Mouse (Mus musculus) forebrain, postnatal 0 days (tissue): Measurements from ENCODE around the gene Dbp. TPM values are rescaled to one million over a fixed set of nuclear protein-coding genes. Genes with fewer than 3 reads are reported as not detected.
A peak's percentile ranks its signal among the peaks of the same experiment; 100 is the strongest.

Source experiments
- ATAC-seq: fragments of 200-750 bp; cut with Nextera tagmentation; 2 replicates; pipeline ENCODE4 v1.8.0; 2017; ENCODE audit warnings: mild to moderate bottlenecking, moderate library complexity
- DNase-seq: peaks from one replicate; pipeline ENCODE4 v3.0.0-alpha.2; 2015
- H3K27ac ChIP-seq: fragments of 300-500 bp; sonication (generic); 2 replicates; pipeline ENCODE4 v1.5.1; 2014; ENCODE audit warnings: low read depth, mild to moderate bottlenecking, antibody characterized with exemption, low read length, moderate library complexity, mixed read lengths
- H3K27me3 ChIP-seq: fragments of 300-500 bp; sonication (generic); 2 replicates; pipeline ENCODE4 v1.6.1; 2014; ENCODE audit warnings: mild to moderate bottlenecking, low read length, mixed read lengths; ENCODE audit not compliant: insufficient read depth
- H3K36me3 ChIP-seq: fragments of 300-500 bp; sonication (generic); 2 replicates; pipeline ENCODE4 v1.6.1; 2014; ENCODE audit warnings: mild to moderate bottlenecking, moderate library complexity; ENCODE audit not compliant: insufficient read depth
- H3K4me1 ChIP-seq: fragments of 300-500 bp; sonication (generic); 2 replicates; pipeline ENCODE4 v1.6.1; 2014; ENCODE audit warnings: antibody characterized with exemption; ENCODE audit not compliant: insufficient read depth
- H3K4me2 ChIP-seq: fragments of 300-500 bp; sonication (generic); 2 replicates; pipeline ENCODE4 v1.6.1; 2014; ENCODE audit warnings: low read depth, mild to moderate bottlenecking, moderate library complexity
- H3K4me3 ChIP-seq: fragments of 300-500 bp; sonication (generic); 2 replicates; pipeline ENCODE4 v1.5.1; 2014; ENCODE audit warnings: low read depth, low read length, mixed read lengths
- H3K9ac ChIP-seq: fragments of 300-500 bp; sonication (generic); 2 replicates; pipeline ENCODE4 v1.6.1; 2014; ENCODE audit warnings: mild to moderate bottlenecking
- H3K9me3 ChIP-seq: fragments of 300-500 bp; sonication (generic); 2 replicates; pipeline ENCODE4 v1.6.1; 2016; ENCODE audit warnings: low read length
- CTCF ChIP-seq: sonication (generic); IDR thresholded peaks from 2 replicates; pipeline ENCODE4 v1.5.1; 2016; ENCODE audit warnings: antibody characterized with exemption, control low read depth, low read depth
- WGBS: fragments of 180-500 bp; shearing (Covaris S2); extraction: QIAGEN DNeasy Blood & Tissue Kit; methylation state at CpG from one replicate; pipeline ENCODE4 v1.1.7; 2014; 5-methylcytosine and 5-hydroxymethylcytosine counted together
- polyA plus RNA-seq: library from polyadenylated mRNA; unstranded; fragments of >200 nt; fragmentation: Nextera tagmentation; extraction: Ambion mirVana; gene quantifications from 2 replicates; pipeline ENCODE4 v1.2.1, GENCODE M21; 2015
- total RNA-seq: library from RNA; depleted of rRNA; stranded (reverse); fragments of >200 nt; gene quantifications from 2 replicates; pipeline ENCODE4 v1.2.3, GENCODE M21; 2014

Gene Dbp
- total and polyA plus RNA-seq, 2 experiments from 2014 or later = 6.6 to 9.0 TPM

GRCm38 (mm10) chr7:45702809-45703520 is 1.9 kb upstream of the Dbp start:
- ATAC-seq = no peak
- WGBS = 90% methylated on average over 17 of the region's 17 CpGs
- H3K27ac ChIP-seq = peak overlapping the region; percentile 95

DNA sequence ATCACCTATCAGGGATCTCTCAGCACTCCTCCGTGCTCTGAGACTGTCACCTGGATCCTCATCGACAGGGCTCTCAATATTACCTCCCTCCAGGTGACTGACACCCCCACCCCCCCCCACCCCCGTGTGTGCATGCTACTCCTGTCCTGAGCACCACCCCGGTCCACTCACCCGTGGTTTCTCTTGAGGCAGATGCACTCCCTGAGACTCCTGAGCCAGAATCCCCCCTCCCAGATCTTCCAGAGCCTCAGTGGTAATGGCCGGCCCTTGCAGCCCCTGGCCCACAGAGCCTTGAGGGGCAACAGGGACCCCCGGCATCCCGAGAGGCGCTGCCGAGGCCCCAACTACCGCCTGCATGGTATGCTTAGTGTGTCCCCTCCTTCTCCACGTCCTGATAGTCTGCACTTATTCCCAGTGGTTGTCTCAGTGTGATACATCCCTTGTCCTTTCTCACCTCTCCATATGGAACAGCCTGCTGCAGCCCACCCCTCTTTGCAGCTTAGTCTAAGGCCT is 1.3 kb upstream of the Dbp start:
- H3K4me1 ChIP-seq = peaks cover 48% of the 10 kb centered on the region

More at GRCm38 (mm10) chr7:45702809-45703520, 1.9 kb upstream of the Dbp start:
- Histone ChIP-seq H3K9ac (peak overlapping the region; percentile 60; the same call in 1 of the 2 replicates), H3K27me3 (no peaks in the 10 kb centered on the region), H3K4me2 (peak overlapping the region; percentile 97), H3K4me1 (peaks cover 45% of the 10 kb centered on the region), H3K4me3 (no peak overlapping the region), H3K9me3 (no peaks in the 10 kb centered on the region), H3K36me3 (no peaks in the 10 kb centered on the region)
- DNase-seq = no peak
- TF ChIP-seq CTCF = no peak

DNA sequence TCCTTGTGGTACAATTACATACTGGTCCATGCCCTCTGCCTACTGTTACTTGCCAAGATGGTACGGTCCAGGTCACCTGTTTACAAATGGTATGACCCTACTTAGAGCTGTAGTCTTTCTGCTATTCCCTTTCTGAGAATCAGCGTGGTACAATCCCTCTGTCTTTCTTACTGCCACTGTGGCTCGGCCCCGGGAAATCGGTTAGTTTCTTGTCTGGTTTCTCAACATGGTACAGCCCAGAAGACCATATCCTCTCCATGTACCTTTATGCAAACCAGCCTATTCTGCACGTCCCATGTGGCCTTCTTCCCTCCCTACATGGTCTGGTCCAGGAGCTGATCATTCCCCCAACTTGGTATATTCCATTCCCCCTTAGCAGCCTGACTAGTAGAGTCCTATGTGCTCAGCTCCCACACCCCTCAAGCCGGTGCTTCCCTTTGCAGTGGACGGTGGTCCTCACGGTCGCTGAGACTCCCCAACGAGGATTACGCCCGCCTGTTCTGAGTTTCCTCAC is 785 bp upstream of the Dbp start:
- TF ChIP-seq CTCF = no peak
- H3K36me3 ChIP-seq = no peaks in the 10 kb centered on the region
- H3K9ac ChIP-seq = peak overlapping the region; percentile 60
- peaks cover 46% of the 10 kb centered on the region for H3K4me1 ChIP-seq
- ATAC-seq (peak; percentile 68), DNase-seq (peak; percentile 92)
- no peaks in the 10 kb centered on the region for H3K9me3 ChIP-seq
- WGBS = under 1% methylated on average over 13 of the region's 13 CpGs
- peak overlapping the region; percentile 97 for H3K4me2 ChIP-seq
- peak overlapping the region; percentile 41 for H3K4me3 ChIP-seq
- H3K27me3 ChIP-seq = no peaks in the 10 kb centered on the region
- peak overlapping the region; percentile 95 for H3K27ac ChIP-seq

More for the DNA sequence above, 1.3 kb upstream of the Dbp start:
- WGBS = 33% methylated on average over 12 of the region's 12 CpGs
- Histone ChIP-seq H3K27me3 (no peaks in the 10 kb centered on the region), H3K36me3 (no peaks in the 10 kb centered on the region), H3K9ac (peak overlapping the region; percentile 60), H3K27ac (peak overlapping the region; percentile 95), H3K4me3 (peak overlapping the region; percentile 41), H3K9me3 (no peaks in the 10 kb centered on the region), H3K4me2 (peak overlapping the region; percentile 97)
- ATAC-seq (no peak), DNase-seq (no peak)
- peak; percentile 2; the same call in 1 of the 2 replicates for TF ChIP-seq CTCF

DNA sequence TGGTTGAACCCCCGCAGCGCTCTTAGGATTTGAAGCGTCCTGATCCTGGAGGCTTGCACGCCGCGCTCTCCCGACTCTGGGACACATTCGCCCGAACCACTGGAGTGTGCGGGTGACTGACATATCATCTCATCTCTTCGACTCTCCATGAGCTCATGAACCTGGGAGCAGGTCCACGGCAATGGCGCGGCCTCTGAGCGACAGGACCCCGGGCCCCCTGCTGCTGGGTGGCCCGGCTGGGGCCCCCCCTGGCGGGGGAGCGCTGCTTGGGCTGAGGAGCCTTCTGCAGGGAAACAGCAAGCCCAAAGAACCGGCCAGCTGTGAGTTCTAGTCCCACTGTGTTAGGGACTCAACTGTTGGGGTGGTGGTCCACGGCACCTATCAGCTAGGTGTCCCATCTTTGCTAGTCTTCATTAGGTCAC is 566 bp downstream of the Dbp start:
- peaks cover 44% of the 10 kb centered on the region for H3K4me1 ChIP-seq
- no peak for ATAC-seq

DNA sequence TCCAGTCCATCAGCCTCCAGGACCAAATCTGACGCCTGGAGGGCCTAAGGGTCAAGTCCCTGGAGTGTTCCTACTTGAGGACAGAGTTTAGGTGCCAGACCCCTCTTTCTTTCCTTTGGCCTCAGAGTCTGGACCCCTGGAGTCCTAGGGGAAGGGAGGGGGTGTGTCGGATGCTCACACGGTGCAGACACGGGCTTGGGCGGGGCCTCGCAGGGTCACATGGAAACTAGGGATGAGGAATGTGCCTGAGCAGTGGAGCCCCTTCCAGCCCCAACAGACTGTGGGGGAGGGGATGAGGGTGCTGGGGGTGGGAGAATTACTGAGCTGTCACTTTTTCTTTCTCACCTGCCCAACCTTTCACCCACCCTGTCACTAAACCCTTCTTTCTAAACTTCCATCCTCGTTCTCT is 989 bp downstream of the Dbp start:
- Histone ChIP-seq H3K4me2 (peak overlapping the region; percentile 97), H3K4me1 (peaks cover 40% of the 10 kb centered on the region), H3K27me3 (no peaks in the 10 kb centered on the region), H3K9ac (peak overlapping the region; percentile 49), H3K4me3 (peak overlapping the region; percentile 41), H3K9me3 (no peaks in the 10 kb centered on the region), H3K36me3 (peaks cover 9% of the 10 kb centered on the region), H3K27ac (peak overlapping the region; percentile 95)
- ATAC-seq = no peak
- TF ChIP-seq CTCF = no peak
- DNase-seq = peak; percentile 28
- WGBS = 4% methylated on average over 7 of the region's 7 CpGs

More for the DNA sequence above, 566 bp downstream of the Dbp start:
- DNase-seq = no peak
- peaks cover 4% of the 10 kb centered on the region; the same call in 1 of the 2 replicates for H3K36me3 ChIP-seq
- H3K27me3 ChIP-seq = no peaks in the 10 kb centered on the region
- H3K27ac ChIP-seq = peak overlapping the region; percentile 95
- no peak for TF ChIP-seq CTCF
- WGBS = 1% methylated on average over 21 of the region's 21 CpGs
- H3K9me3 ChIP-seq = no peaks in the 10 kb centered on the region
- peak overlapping the region; percentile 97 for H3K4me2 ChIP-seq
- H3K9ac ChIP-seq = peak overlapping the region; percentile 49
- H3K4me3 ChIP-seq = peak overlapping the region; percentile 41

GRCm38 (mm10) chr7:45706721-45707241 is 1.9 kb downstream of the Dbp start:
- Histone ChIP-seq H3K4me3 (peak overlapping the region; percentile 41), H3K36me3 (peaks cover 18% of the 10 kb centered on the region), H3K27me3 (no peaks in the 10 kb centered on the region), H3K27ac (peak overlapping the region; percentile 87), H3K9ac (peak overlapping the region; percentile 49), H3K4me2 (peak overlapping the region; percentile 97), H3K9me3 (no peaks in the 10 kb centered on the region), H3K4me1 (peaks cover 36% of the 10 kb centered on the region)
- 3% methylated on average over 37 of the region's 45 CpGs for WGBS
- TF ChIP-seq CTCF = no peak
- peak; percentile 86 for DNase-seq
- ATAC-seq = no peak
